Mouse (Mus musculus) CH12.LX (cell line): Measurements from ENCODE around the gene Mettl17. TPM values are rescaled to one million over a fixed set of nuclear protein-coding genes. Genes with fewer than 3 reads are reported as not detected.

Experiments used
- DNase-seq: peaks from one replicate; pipeline ENCODE4 v3.0.0-alpha.2; 2013; ENCODE audit errors: extremely low read depth
- H3K27ac ChIP-seq: 2 replicates; pipeline ENCODE4 v1.5.1; 2012; ENCODE audit warnings: low read depth, mild to moderate bottlenecking, control low read depth, moderate library complexity; ENCODE audit not compliant: insufficient read depth
- H3K27me3 ChIP-seq: replicated peaks from 2 replicates; pipeline ENCODE3; 2012; ENCODE audit warnings: inconsistent platforms
- H3K36me3 ChIP-seq, 2 experiments: replicated peaks in 1 of 2; 2 replicates each; pipeline versions ENCODE3 to v1.6.1; 2012; ENCODE audit warnings: inconsistent platforms in 1 of 2, low read length in 1 of 2, mild to moderate bottlenecking in 1 of 2, mixed read lengths in 1 of 2, moderate library complexity in 1 of 2; ENCODE audit not compliant: control insufficient read depth in 1 of 2, insufficient read depth in 1 of 2
- H3K4me1 ChIP-seq, 2 experiments: 2 replicates each; pipeline ENCODE4 v1.6.1; 2012; ENCODE audit warnings: inconsistent platforms in 1 of 2, moderate library complexity in 1 of 2; ENCODE audit not compliant: insufficient read depth in 2 of 2, control insufficient read depth in 1 of 2
- H3K4me2 ChIP-seq: 2 replicates; pipeline ENCODE4 v1.6.1; 2012; ENCODE audit warnings: low read depth, mild to moderate bottlenecking, control low read depth; ENCODE audit not compliant: poor library complexity, insufficient read depth, severe bottlenecking
- H3K4me3 ChIP-seq, 3 experiments: fragments of 150-350 bp in 1 of 3; sonication (generic) in 1 of 3; replicated peaks in 1 of 3; 2 replicates each; pipeline versions ENCODE3 to v1.5.1; 2011 to 2012; ENCODE audit warnings: low read depth in 2 of 3, low read length in 2 of 3, mild to moderate bottlenecking in 2 of 3, moderate library complexity in 2 of 3, control low read depth in 1 of 3, improper control_type of control experiment in 1 of 3, inconsistent platforms in 1 of 3, mixed read lengths in 1 of 3; ENCODE audit not compliant: poor library complexity in 1 of 3
- H3K79me2 ChIP-seq: replicated peaks from 2 replicates; pipeline ENCODE4 v1.6.1; 2012; ENCODE audit warnings: mild to moderate bottlenecking, moderate library complexity; ENCODE audit not compliant: control insufficient read depth, poor library complexity, insufficient read depth, severe bottlenecking; ENCODE audit errors: extremely low read depth
- H3K9ac ChIP-seq: 2 replicates; pipeline ENCODE4 v1.6.1; 2012; ENCODE audit warnings: low read depth, mild to moderate bottlenecking, control low read depth, moderate library complexity; ENCODE audit not compliant: insufficient read depth
- H3K9me3 ChIP-seq: replicated peaks from 2 replicates; pipeline ENCODE3; 2012; ENCODE audit warnings: low read length, inconsistent platforms, mixed read lengths
- BHLHE40 ChIP-seq: IDR thresholded peaks from 2 replicates; pipeline ENCODE4 v1.6.1; 2011; ENCODE audit warnings: mild to moderate bottlenecking, low read depth, low read length, improper control_type of control experiment
- CHD1 ChIP-seq: IDR thresholded peaks from 2 replicates; pipeline ENCODE4 v1.6.1; 2012; ENCODE audit warnings: low read depth, low read length, improper control_type of control experiment, inconsistent platforms
- CHD2 ChIP-seq: IDR thresholded peaks from 2 replicates; pipeline ENCODE4 v1.6.1; 2011; ENCODE audit warnings: low read length, improper control_type of control experiment
- E2F4 ChIP-seq: IDR thresholded peaks from 2 replicates; pipeline ENCODE4 v1.6.1; 2011; ENCODE audit warnings: low read depth, low read length, improper control_type of control experiment; ENCODE audit not compliant: insufficient replicate concordance
- EP300 ChIP-seq: IDR thresholded peaks from 2 replicates; pipeline ENCODE4 v1.6.1; 2011; ENCODE audit warnings: low read length, improper control_type of control experiment
- ETS1 ChIP-seq: conservative IDR thresholded peaks from 2 replicates; pipeline ENCODE4 v1.6.1; 2012; ENCODE audit warnings: low read depth, mild to moderate bottlenecking, inconsistent platforms, low read length, improper control_type of control experiment, moderate library complexity
- GABPA ChIP-seq: IDR thresholded peaks from 2 replicates; pipeline ENCODE4 v1.6.1; 2012; ENCODE audit warnings: low read depth, low read length, improper control_type of control experiment, inconsistent platforms; ENCODE audit not compliant: insufficient replicate concordance
- HCFC1 ChIP-seq: IDR thresholded peaks from 2 replicates; pipeline ENCODE4 v1.6.1; 2012; ENCODE audit warnings: low read depth, mild to moderate bottlenecking, inconsistent platforms, low read length, improper control_type of control experiment
- JUN ChIP-seq: IDR thresholded peaks from 2 replicates; pipeline ENCODE4 v1.6.1; 2011; ENCODE audit warnings: low read depth, mild to moderate bottlenecking, low read length, improper control_type of control experiment, moderate library complexity; ENCODE audit not compliant: insufficient read depth
- JUND ChIP-seq: conservative IDR thresholded peaks from 2 replicates; pipeline ENCODE4 v1.6.1; 2011; ENCODE audit warnings: low read depth, low read length, improper control_type of control experiment
- KAT2A ChIP-seq: IDR thresholded peaks from 2 replicates; pipeline ENCODE4 v1.6.1; 2012; ENCODE audit warnings: low read length, improper control_type of control experiment, inconsistent platforms; ENCODE audit not compliant: insufficient replicate concordance
- MAFK ChIP-seq: IDR thresholded peaks from 2 replicates; pipeline ENCODE4 v1.6.1; 2011; ENCODE audit warnings: low read length, improper control_type of control experiment; ENCODE audit not compliant: insufficient replicate concordance
- MAX ChIP-seq: IDR thresholded peaks from 2 replicates; pipeline ENCODE4 v1.6.1; 2011; ENCODE audit warnings: low read length, improper control_type of control experiment
- MAZ ChIP-seq: IDR thresholded peaks from 2 replicates; pipeline ENCODE4 v1.6.1; 2012; ENCODE audit warnings: low read depth, mild to moderate bottlenecking, inconsistent platforms, low read length, improper control_type of control experiment, moderate library complexity
- MEF2A ChIP-seq: IDR thresholded peaks from 2 replicates; pipeline ENCODE4 v1.6.1; 2014; ENCODE audit warnings: low read depth, mild to moderate bottlenecking, inconsistent platforms, low read length, improper control_type of control experiment, borderline replicate concordance
- MYC ChIP-seq: IDR thresholded peaks from 2 replicates; pipeline ENCODE4 v1.6.1; 2011; ENCODE audit warnings: low read depth, mild to moderate bottlenecking, improper control_type of control experiment, low read length
- NRF1 ChIP-seq: IDR thresholded peaks from 2 replicates; pipeline ENCODE4 v1.6.1; 2014; ENCODE audit warnings: low read depth, mild to moderate bottlenecking, inconsistent platforms, low read length, improper control_type of control experiment, moderate library complexity
- PAX5 ChIP-seq: IDR thresholded peaks from 2 replicates; pipeline ENCODE4 v1.6.1; 2012; ENCODE audit warnings: low read length, inconsistent platforms, mixed read lengths
- POLR2AphosphoS2 ChIP-seq: IDR thresholded peaks from 2 replicates; pipeline ENCODE4 v1.6.1; 2011; ENCODE audit warnings: low read depth, low read length, improper control_type of control experiment
- RAD21 ChIP-seq: IDR thresholded peaks from 2 replicates; pipeline ENCODE4 v1.6.1; 2011; ENCODE audit warnings: low read depth, mild to moderate bottlenecking, low read length, improper control_type of control experiment, moderate library complexity
- RCOR1 ChIP-seq: conservative IDR thresholded peaks from 2 replicates; pipeline ENCODE4 v1.6.1; 2012; ENCODE audit warnings: low read depth, mild to moderate bottlenecking, inconsistent platforms, low read length, improper control_type of control experiment
- SIN3A ChIP-seq: IDR thresholded peaks from 2 replicates; pipeline ENCODE4 v1.6.1; 2012; ENCODE audit warnings: low read length, improper control_type of control experiment, inconsistent platforms
- SMC3 ChIP-seq: IDR thresholded peaks from 2 replicates; pipeline ENCODE4 v1.6.1; 2011; ENCODE audit warnings: low read depth, low read length, improper control_type of control experiment
- TBP ChIP-seq: conservative IDR thresholded peaks from 2 replicates; pipeline ENCODE4 v1.6.1; 2011; ENCODE audit warnings: low read depth, low read length, improper control_type of control experiment
- TCF12 ChIP-seq: IDR thresholded peaks from 2 replicates; pipeline ENCODE4 v1.6.1; 2014; ENCODE audit warnings: low read depth, mild to moderate bottlenecking, inconsistent platforms, low read length, improper control_type of control experiment
- UBTF ChIP-seq: IDR thresholded peaks from 2 replicates; pipeline ENCODE4 v1.6.1; 2012; ENCODE audit warnings: low read depth, mild to moderate bottlenecking, inconsistent platforms, low read length, improper control_type of control experiment, moderate library complexity
- USF1 ChIP-seq: IDR thresholded peaks from 2 replicates; pipeline ENCODE4 v1.6.1; 2014; ENCODE audit warnings: low read depth, mild to moderate bottlenecking, inconsistent platforms, low read length, improper control_type of control experiment
- ZC3H11A ChIP-seq: IDR thresholded peaks from 2 replicates; pipeline ENCODE4 v1.6.1; 2012; ENCODE audit warnings: low read depth, mild to moderate bottlenecking, inconsistent platforms, low read length, improper control_type of control experiment
- ZKSCAN1 ChIP-seq: IDR thresholded peaks from 2 replicates; pipeline ENCODE4 v1.6.1; 2012; ENCODE audit warnings: low read depth, inconsistent platforms, low read length, improper control_type of control experiment, borderline replicate concordance
- ZMIZ1 ChIP-seq: IDR thresholded peaks from 2 replicates; pipeline ENCODE4 v1.6.1; 2012; ENCODE audit warnings: low read depth, mild to moderate bottlenecking, inconsistent platforms, low read length, improper control_type of control experiment
- ZNF384 ChIP-seq: IDR thresholded peaks from 2 replicates; pipeline ENCODE4 v1.6.1; 2012; ENCODE audit warnings: low read depth, low read length, improper control_type of control experiment, inconsistent platforms
- dilution Hi-C: fragments of 300-500 bp; cut with MboI; formaldehyde crosslinking; loops from 2 replicates; pipeline ENCODE4 v1.14.3; 2020; ENCODE audit warnings: low sequenced_read_pairs; ENCODE audit not compliant: extremely low pct_unique_long_range_greater_than_20kb, extremely low pct_ligation_motif_present
- in situ Hi-C: fragments of 300-500 bp; cut with MboI; formaldehyde crosslinking; loops from 3 replicates; pipeline ENCODE4 v1.14.3; 2019; ENCODE audit warnings: low sequenced_read_pairs, low pct_ligation_motif_present, low pct_unique_long_range_greater_than_20kb, mixed read lengths
- polyA plus RNA-seq: library from polyadenylated mRNA; unstranded; fragments of >175 nt; gene quantifications from 2 replicates; pipeline ENCODE4 v1.2.1, GENCODE M21; 2012; ENCODE audit warnings: low read depth; ENCODE audit not compliant: insufficient read length
- total RNA-seq, 2 experiments: library from RNA; depleted of rRNA; stranded (reverse); fragments of 300-350 nt in 1 of 2; fragments of >200 nt in 1 of 2; gene quantifications; 2 replicates each; pipeline ENCODE4 v1.2.3; 2012 to 2014

Mettl17 gene
- total and polyA plus RNA-seq, 3 experiments = 19.5 to 32.0 (median 26.2) TPM

DNA sequence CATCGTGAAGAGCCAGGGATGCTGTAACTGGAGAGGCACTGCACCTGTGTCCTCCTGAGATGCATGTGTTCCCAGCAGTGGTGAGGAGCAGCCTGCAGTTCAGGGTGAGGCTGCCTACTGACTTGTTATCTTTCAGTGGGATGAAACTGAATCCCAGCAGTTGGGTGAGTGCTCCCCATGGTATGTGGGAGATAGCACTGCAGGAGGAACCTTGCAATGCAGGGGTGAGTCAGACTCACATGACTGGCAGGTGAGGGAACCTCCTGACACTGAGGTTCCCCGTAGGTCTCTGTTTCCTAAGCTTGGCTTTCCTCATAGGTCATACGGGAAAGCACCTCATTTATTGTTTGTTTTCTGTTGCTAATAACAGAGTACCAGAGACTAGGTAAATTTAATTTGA lies 7.1 kb upstream of the Mettl17 start:
- in situ Hi-C loops = no loop called here
- DNase-seq = no peak
- Histone ChIP-seq H3K4me2 (no peak overlapping the region), H3K9ac (no peak overlapping the region), H3K4me1 (peaks cover 2 to 5% of the 10 kb centered on the region in 2 experiments; a peak in 3 of 4 replicates)
- peak; percentile 55; the same call in 1 of the 2 replicates for TF ChIP-seq BHLHE40
- no peak for TF ChIP-seq ZKSCAN1
- TF ChIP-seq, all 38 proteins: peak for 1
- H3K27ac ChIP-seq = no peak overlapping the region
- dilution Hi-C loops = no loop called here
- H3K9me3 ChIP-seq = no peaks in the 10 kb centered on the region
- H3K36me3 ChIP-seq = no peaks in the 10 kb centered on the region
- H3K79me2 ChIP-seq = no peaks in the 10 kb centered on the region
- no peak overlapping the region for H3K4me3 ChIP-seq
- no peaks in the 10 kb centered on the region for H3K27me3 ChIP-seq

DNA sequence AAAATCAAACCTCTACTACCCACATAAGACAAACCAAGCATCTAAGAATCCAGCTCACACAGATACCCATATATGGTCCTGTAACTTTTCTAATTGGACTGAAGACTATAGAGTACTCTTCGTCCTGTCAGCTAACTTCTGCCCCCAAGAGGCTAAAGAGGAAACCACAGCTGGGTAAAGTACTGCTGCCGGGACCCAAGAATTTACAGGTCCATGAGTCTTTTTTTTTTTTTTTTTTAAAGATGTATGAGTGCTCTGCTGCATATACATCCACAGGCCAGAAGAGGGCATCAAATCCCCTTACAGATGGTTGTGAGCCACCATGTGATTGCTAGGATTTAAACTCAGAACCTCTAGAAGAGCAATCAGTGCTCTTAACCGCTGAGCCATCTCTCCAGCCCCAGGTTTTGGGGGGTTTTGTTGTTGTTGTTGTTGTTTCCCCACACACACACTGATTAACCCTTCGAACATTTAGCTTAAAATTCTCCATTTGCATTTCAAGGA lies 1.1 kb upstream of the Mettl17 start:
- H3K36me3 ChIP-seq = peaks cover 12 to 24% of the 10 kb centered on the region in 2 experiments
- peak overlapping the region; percentile 67 for H3K9ac ChIP-seq
- H3K79me2 ChIP-seq = peaks cover 13% of the 10 kb centered on the region
- H3K4me2 ChIP-seq = peak overlapping the region; percentile 94
- no peak overlapping the region for H3K27ac ChIP-seq
- H3K9me3 ChIP-seq = no peaks in the 10 kb centered on the region
- H3K4me1 ChIP-seq = peaks cover 0 to 15% of the 10 kb centered on the region in 2 experiments; a peak in 2 of 4 replicates
- in situ Hi-C loops = no loop called here
- peak overlapping the region; percentile 48 to 71 (median 63) for H3K4me3 ChIP-seq
- peak; percentile 95 for DNase-seq
- no peaks in the 10 kb centered on the region for H3K27me3 ChIP-seq
- dilution Hi-C loops = no loop called here
- TF ChIP-seq POLR2AphosphoS2 (no peak), E2F4 (no peak), CHD1 (no peak; the same call in 1 of the 2 replicates), ZNF384 (peak; percentile 98), EP300 (no peak), TBP (0 out of 2 replicates have a peak, but pooled peaks have one; percentile 37), ZC3H11A (no peak), NRF1 (no peak), RCOR1 (0 out of 2 replicates have a peak, but pooled peaks have one; percentile 45), ZKSCAN1 (no peak), MAZ (peak; percentile 67; the same call in 1 of the 2 replicates), SIN3A (peak; percentile 76; the same call in 1 of the 2 replicates), JUN (no peak), CHD2 (no peak), HCFC1 (peak; percentile 50), MAX (peak; percentile 73), MAFK (no peak), GABPA (no peak), SMC3 (peak; percentile 39), ETS1 (peak; percentile 38; the same call in 1 of the 2 replicates), ZMIZ1 (no peak), BHLHE40 (no peak), USF1 (0 out of 2 replicates have a peak, but pooled peaks have one; percentile 23), TCF12 (0 out of 2 replicates have a peak, but pooled peaks have one; percentile 18), JUND (peak; percentile 55), PAX5 (no peak), UBTF (no peak), KAT2A (no peak), RAD21 (peak; percentile 49), MEF2A (0 out of 2 replicates have a peak, but pooled peaks have one; percentile 50), MYC (peak; percentile 93)
